Mouse (Mus musculus) heart, adult 2 months (tissue): ENCODE data around the gene Kcnb1.

Experiments
- CTCF ChIP-seq: fragments of 200-600 bp; IDR thresholded peaks from 2 replicates; pipeline ENCODE4 v1.8.1; 2022; ENCODE audit warnings: antibody characterized with exemption, mild to moderate bottlenecking, moderate library complexity
- POLR2A ChIP-seq: fragments of 200-500 bp; IDR thresholded peaks from 2 replicates; pipeline ENCODE4 v1.6.1; 2011; ENCODE audit warnings: mild to moderate bottlenecking, low read depth, low read length, control low read depth; ENCODE audit not compliant: insufficient read depth

- no peak for TF ChIP-seq POLR2A
- no peak for TF ChIP-seq CTCF
Measured at GRCm38 (mm10) chr2:167060761-167061160, 129.2 kb downstream of the Kcnb1 start.
